Mouse (Mus musculus): ENCODE measurements around the gene Cst7.

Gene Cst7

GRCm38 (mm10) chr2:150627140-150627539, 56.9 kb downstream of the Cst7 start:
- no peak for ATAC-seq (ENCODE audit: low TSS enrichment)

All from frontal cortex, adult (tissue).